In genomic region chr3:67515274-67515801, GRCm38 (mm10) we compare ENCODE assay signal across 8 mouse cellular contexts. TPM values are rescaled to one million over a fixed set of nuclear protein-coding genes. Genes with fewer than 3 reads are reported as not detected.
DNase-seq lines count a peak whose midpoint lies in the region; ATAC-seq lines count a peak whose summit lies in the region.

Gene Rarres1 (minus strand): TSS chr3:67515523.

- H3K4me1 ChIP-seq in kidney, embryonic 16.5 days (ENCODE audit: insufficient read depth, low read length), result peaks cover 3% of the 10 kb centered on the region
- no peaks in the 10 kb centered on the region for H3K4me1 ChIP-seq in stomach, embryonic 14.5 days (ENCODE audit: control insufficient read depth, insufficient read depth, low read length)

- peak; percentile 68 for ATAC-seq in kidney, embryonic 16.5 days (ENCODE audit: low FRiP score, low TSS enrichment)
- ATAC-seq in stomach, embryonic 14.5 days (ENCODE audit: insufficient number of reproducible peaks, insufficient read depth, low FRiP score, low read depth), result peak; percentile 42; the same call in 1 of the 2 replicates

- peak within 1 kb of the TSS; percentile 100 for H3K4me2 ChIP-seq in kidney, embryonic 16.5 days (replicated peaks; ENCODE audit: low read depth, low read length)
- peak within 1 kb of the TSS; percentile 100 for H3K4me2 ChIP-seq in stomach, embryonic 14.5 days (replicated peaks; ENCODE audit: low read depth, low read length)

- DNase-seq in right cerebral cortex, postnatal 25 days, result peak; percentile 8
- DNase-seq in right cerebral cortex, adult 2 months (ENCODE audit: low spot score in 2 of 2), result no peak
- peak; percentile 62 for DNase-seq in embryo, embryonic 10.5 days (ENCODE audit: low spot score)
- DNase-seq in heart, adult 8-10 months (ENCODE audit: low spot score), result peak; percentile 11
- peak; percentile 37 for DNase-seq in lung, postnatal 14 days
- DNase-seq in layer of hippocampus, adult 18-20 months (ENCODE audit: low spot score in 2 of 2), result no peak

- no peaks in the 10 kb centered on the region for H3K36me3 ChIP-seq in kidney, embryonic 16.5 days (ENCODE audit: insufficient read depth, low read length)
- no peaks in the 10 kb centered on the region for H3K36me3 ChIP-seq in stomach, embryonic 14.5 days (ENCODE audit: control insufficient read depth, insufficient read depth, low read length)

- no peaks in the 10 kb centered on the region for H3K9me3 ChIP-seq in kidney, embryonic 16.5 days (ENCODE audit: low read length)
- H3K9me3 ChIP-seq in stomach, embryonic 14.5 days (ENCODE audit: control insufficient read depth, low read depth, low read length), result no peaks in the 10 kb centered on the region

- H3K27me3 ChIP-seq in kidney, embryonic 16.5 days (ENCODE audit: insufficient read depth, low read length), result peaks cover 29% of the 10 kb centered on the region
- peaks cover 5% of the 10 kb centered on the region for H3K27me3 ChIP-seq in stomach, embryonic 14.5 days (ENCODE audit: control insufficient read depth, insufficient read depth, low read length)

- H3K27ac ChIP-seq in kidney, embryonic 16.5 days (ENCODE audit: low read length), result no peak within 1 kb of the TSS
- no peak within 1 kb of the TSS for H3K27ac ChIP-seq in stomach, embryonic 14.5 days (ENCODE audit: low read length)

- WGBS in kidney, embryonic 16.5 days, result 1% methylated on average over 38 of the region's 38 CpGs
- WGBS in stomach, embryonic 14.5 days, result 3% methylated on average over 36 of the region's 38 CpGs

- H3K9ac ChIP-seq in kidney, embryonic 16.5 days (replicated peaks; ENCODE audit: low read length), result peak within 1 kb of the TSS; percentile 67
- peak within 1 kb of the TSS; percentile 55 for H3K9ac ChIP-seq in stomach, embryonic 14.5 days (replicated peaks; ENCODE audit: low read depth, low read length)

- H3K4me3 ChIP-seq in kidney, embryonic 16.5 days (ENCODE audit: low read length), result peak within 1 kb of the TSS; percentile 63
- H3K4me3 ChIP-seq in stomach, embryonic 14.5 days (ENCODE audit: low read depth, low read length), result peak within 1 kb of the TSS; percentile 51

RNA-seq across cellular contexts. Expression of gene Rarres1, which starts in this region (rescaled TPM):
- total RNA-seq in heart, adult 8-10 months (2022), result 1 to 10 TPM in 2 of 4 experiments, under 1 TPM in 2; 0.46 to 1.4 (median 0.90) TPM
- 3.5 and 4.6 TPM in 2 replicates for polyA plus RNA-seq in kidney, embryonic 16.5 days (2015; fragmentation: Nextera tagmentation; extraction: Ambion mirVana)
- 2.0 TPM in 2 replicates for polyA plus RNA-seq in stomach, embryonic 14.5 days (2014; fragmentation: Nextera tagmentation; extraction: Ambion mirVana)
- total RNA-seq in layer of hippocampus, adult 18-20 months (2021), result 1 to 10 TPM; 1.2 to 1.3 TPM

Comparison
In these comparisons a context has a peak if more than half of its experiments do, and no peak if none do; other contexts are left out.
1. DNase-seq: peak in right cerebral cortex, postnatal 25 days (single experiment), embryo, embryonic 10.5 days (single experiment), heart, adult 8-10 months (single experiment) and lung, postnatal 14 days (single experiment); none in right cerebral cortex, adult 2 months (0 of 2) and layer of hippocampus, adult 18-20 months (0 of 2).